Mouse (Mus musculus) spleen, postnatal 10 days (tissue): ENCODE results near the gene 3110040M04Rik.
A peak's percentile ranks its signal among the peaks of the same experiment; 100 is the strongest.
"Not testable (repeated sequence)": the region's sequence is repeated elsewhere in the genome, so short reads cannot be mapped to it uniquely, and the experiment has no call there.

Source experiments
- DNase-seq, 2 experiments: peaks; one replicate each; pipeline ENCODE4 v3.0.0; 2021 to 2022; ENCODE audit warnings: low spot score in 2 of 2

3110040M04Rik gene

DNA sequence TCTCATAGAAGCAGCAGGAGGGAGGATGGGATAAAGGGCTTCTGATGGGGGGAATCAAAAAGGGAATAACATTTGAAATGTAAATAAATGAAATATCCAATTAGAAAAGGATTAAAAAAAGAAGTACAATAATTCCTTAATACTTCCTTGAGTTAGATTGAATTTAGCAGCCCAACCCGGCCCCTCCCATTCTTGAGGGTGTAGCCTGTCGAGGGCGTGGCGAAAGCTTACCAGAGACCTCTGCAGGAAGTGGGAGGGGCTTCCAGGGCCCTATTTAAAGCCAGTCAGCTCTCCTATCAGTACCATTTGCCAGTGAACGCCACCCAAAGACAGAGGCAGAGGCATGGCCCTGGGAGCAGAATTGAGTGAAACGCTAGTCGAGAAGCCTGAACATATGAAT, 11.8 kb upstream of the 3110040M04Rik start, which contains the start of gene Gm8947:
TSS of gene Gm8947 (plus strand) at position 302 of the 400 bp plus-strand sequence.
- DNase-seq = not testable (repeated sequence)

DNA sequence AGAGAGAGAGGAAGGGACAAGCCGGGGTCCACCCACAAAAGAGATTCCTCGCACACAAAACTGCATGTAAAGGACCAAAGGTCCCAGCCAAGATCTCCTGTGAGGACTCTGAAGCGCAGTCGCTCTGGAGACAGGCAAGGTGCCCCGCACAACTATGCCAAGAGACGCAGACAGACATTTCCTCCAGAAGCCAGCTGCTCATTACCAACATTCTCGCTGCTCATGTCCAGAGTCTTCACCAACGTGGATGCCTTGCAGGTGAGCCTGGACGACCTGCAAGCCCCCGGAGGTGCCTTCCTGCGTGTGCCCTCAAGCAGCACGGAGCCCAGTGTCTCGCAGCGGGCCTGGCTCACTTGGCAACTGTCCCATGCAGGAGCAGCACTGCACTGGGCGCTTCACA, 11.2 kb upstream of the 3110040M04Rik start:
- not testable (repeated sequence) for DNase-seq

DNA sequence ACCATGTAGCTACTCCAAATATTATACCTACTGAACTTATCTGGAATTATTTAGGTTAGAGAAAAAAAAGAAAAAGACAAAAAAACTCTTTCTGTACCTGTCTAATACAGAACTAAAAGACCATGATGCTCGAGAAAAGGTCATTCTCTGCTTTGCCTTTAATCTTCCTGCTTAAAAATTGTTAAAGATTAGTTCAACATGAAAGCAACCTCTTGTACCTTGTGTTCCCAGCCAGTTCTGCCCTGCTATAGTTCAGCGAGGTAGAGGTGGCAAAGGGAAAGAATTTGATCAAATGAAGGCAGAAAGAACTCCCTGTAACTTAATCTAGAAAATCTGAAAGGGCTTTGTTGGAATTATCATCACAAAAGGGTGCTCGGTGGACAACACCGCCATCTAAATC, 7.9 kb upstream of the 3110040M04Rik start:
- not testable (repeated sequence) for DNase-seq

DNA sequence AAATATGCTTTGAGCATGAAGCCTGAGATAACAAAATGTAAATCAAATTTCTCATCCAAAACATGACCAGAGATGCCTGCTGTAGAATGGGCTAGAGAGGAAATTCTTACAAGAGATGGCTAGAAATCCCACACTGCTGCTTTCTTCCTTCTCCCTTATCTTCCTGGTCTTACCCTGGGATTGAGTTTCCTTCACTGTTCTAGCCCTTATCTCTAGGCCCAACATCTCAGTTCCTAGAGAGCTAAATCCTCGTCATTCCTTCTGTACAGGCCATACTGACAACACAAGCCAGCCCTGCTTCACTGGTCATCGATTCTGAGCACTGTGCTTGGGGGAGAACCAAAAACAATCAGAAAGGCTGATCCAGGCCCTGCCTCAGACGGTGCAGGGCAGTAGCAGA, 7.2 kb upstream of the 3110040M04Rik start:
- not testable (repeated sequence) for DNase-seq

DNA sequence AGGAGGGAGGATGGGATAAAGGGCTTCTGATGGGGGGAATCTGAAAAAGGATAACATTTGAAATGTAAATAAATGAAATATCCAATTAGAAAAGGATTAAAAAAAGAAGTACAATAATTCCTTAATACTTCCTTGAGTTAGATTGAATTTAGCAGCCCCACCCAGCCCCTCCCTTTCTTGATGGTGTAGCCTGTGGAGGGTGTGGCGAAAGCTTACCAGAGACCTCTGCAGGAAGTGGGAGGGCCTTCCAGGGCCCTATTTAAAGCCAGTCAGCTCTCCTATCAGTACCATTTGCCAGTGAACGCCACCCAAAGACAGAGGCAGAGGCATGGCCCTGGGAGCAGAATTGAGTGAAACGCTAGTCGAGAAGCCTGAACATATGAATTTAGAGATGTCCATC, 5.8 kb upstream of the 3110040M04Rik start, which contains the start of gene Gm47995:
TSS of gene Gm47995 (plus strand) at position 329 of the 400 bp plus-strand sequence.
- DNase-seq = peak in 1 of 2 experiments; percentile 40

DNA sequence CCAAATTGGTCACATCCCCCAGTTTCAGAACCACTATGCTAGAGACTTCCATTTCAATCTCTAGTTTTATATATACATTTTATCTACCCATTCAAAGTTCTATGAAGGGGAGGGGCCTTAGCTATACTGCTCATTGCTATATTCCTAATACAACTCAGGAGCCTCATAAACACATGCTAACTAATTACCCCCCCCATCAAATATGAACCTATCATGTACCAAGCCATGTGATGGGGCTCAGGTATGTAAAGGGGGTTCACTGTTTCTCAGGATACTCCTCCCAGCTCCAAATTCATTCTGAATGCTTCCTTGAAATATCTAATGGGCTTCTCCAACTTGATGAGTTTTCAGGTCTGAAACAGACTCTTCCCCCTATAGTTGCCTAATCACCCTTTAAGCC, 3.3 kb upstream of the 3110040M04Rik start:
- not testable (repeated sequence) for DNase-seq

DNA sequence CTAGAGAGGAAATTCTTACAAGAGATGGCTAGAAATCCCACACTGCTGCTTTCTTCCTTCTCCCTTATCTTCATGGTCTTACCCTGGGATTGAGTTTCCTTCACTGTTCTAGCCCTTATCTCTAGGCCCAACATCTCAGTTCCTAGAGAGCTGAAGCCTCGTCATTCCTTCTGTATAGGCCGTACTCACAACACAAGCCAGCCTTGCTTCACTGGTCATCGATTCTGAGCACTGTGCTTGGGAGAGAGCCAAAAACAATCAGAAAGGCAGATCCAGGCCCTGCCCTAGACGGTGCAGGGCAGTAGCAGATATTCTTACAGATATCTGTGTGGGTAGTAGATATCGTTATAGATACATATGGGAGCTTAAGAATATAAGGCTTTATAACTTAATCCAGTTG, 1.1 kb upstream of the 3110040M04Rik start:
- DNase-seq = not testable (repeated sequence)

DNA sequence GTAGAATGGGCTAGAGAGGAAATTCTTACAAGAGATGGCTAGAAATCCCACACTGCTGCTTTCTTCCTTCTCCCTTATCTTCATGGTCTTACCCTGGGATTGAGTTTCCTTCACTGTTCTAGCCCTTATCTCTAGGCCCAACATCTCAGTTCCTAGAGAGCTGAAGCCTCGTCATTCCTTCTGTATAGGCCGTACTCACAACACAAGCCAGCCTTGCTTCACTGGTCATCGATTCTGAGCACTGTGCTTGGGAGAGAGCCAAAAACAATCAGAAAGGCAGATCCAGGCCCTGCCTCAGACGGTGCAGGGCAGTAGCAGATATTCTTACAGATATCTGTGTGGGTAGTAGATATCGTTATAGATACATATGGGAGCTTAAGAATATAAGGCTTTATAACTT, 4.6 kb downstream of the 3110040M04Rik start:
- not testable (repeated sequence) for DNase-seq

DNA sequence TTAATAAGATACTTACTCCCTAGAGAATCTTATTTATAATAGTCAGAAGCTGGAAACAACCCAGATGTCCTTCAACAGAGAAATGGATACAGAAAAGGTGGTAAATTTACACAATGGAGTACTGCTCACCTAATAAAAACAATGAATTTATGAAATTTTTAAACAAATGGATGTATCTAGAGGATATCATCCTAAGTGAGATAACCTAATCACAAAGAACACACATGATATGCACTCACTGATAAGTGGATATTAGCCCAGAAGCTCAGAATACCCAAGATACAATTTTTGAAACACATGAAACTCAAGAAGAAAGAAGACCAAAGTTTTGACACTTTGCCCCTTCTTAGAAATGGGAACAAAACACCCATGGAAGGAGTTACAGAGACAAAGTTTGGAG, 5.0 kb downstream of the 3110040M04Rik start:
- not testable (repeated sequence) for DNase-seq

DNA sequence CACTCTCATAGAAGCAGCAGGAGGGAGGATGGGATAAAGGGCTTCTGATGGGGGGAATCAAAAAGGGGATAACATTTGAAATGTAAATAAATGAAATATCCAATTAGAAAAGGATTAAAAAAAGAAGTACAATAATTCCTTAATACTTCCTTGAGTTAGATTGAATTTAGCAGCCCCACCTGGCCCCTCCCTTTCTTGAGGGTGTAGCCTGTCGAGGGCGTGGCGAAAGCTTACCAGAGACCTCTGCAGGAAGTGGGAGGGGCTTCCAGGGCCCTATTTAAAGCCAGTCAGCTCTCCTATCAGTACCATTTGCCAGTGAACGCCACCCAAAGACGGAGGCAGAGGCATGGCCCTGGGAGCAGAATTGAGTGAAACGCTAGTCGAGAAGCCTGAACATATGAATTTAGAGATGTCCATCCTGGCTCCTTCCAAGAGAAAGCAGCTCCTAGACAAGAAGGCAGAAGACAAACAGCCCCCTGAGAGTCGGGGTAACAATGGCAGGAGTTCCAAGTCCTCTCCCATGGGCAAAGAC, 6.0 kb downstream of the 3110040M04Rik start, which contains the start of gene Gm47996:
TSS of gene Gm47996 (plus strand) at position 308 of the 532 bp plus-strand sequence.
- DNase-seq = peak; percentile 56 to 70

DNA sequence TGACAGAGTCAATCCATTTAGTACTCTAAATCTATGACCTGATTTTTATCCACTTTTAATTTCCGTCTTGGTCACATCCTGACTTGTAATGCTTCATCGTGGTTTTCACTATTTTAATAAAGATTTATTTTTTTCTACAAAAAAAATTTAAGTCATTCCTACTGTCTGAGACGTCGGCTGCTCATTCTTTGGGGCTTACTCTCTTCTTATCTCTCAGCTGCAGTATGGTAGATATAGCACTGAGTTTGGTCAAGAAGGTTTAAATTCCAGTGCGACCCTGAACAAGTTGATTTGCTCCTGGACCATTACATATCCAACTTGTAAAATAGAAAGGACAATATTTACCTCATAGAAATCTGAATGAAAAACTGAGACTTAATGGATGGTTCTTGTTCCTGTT, 7.7 kb downstream of the 3110040M04Rik start:
- not testable (repeated sequence) for DNase-seq

DNA sequence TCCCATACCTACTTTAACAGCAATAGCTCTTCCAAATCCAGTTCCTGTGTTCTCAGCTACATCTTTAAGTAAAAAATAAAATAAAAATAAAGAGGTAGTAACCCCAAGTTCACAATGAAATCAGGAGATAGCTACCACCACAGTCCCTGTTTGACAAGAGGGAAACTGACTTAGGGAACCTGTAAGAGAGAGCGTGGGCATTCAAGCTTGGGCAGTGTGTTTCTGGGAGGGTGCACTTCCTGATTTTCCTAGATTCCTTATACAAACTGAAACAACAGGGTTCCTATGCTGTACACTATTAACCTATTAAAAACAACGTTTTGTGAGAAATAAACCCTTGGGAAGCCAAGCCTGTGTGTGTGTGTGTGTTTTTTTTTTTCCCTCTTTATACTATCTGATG, 10.9 kb downstream of the 3110040M04Rik start:
- no peak for DNase-seq

DNA sequence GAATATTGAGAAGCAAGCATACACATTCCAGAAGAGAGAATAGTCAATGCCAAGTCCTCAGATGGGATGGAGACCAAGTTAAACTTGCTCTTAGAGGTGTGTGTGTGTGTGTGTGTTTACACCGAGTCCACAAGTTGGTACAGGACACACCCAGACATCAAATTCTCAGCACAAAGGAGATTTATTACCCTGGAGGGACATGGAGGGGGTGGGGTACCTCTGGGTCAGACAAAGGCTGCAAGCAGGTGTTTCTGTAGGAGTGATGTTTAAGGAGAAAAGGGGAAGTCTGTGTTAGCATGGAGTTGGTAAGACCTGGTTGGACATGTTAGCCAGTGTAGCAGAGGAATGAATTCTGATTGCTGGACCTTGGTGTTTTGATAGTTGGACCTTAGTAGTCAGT, 12.1 kb downstream of the 3110040M04Rik start:
- no peak for DNase-seq

DNA sequence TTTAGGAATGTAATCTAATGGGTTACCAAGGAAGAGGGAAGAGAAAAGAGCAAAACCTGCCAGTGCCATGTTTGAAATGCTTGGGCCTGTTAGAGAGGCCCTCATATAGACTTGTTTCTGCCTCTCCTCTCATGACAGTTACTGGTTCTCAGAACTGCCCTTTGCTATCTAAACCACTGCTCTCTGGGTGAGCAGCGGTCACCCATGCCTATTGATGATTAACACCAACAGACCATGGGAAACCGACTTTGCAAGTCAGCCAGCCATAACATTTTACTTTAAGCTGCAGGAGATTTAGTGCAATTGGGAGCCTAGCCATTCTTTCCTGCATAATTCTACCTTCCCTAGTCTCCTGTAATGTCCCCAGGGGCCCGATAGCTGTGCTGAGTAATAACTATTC, 12.5 kb downstream of the 3110040M04Rik start:
- DNase-seq = no peak

DNA sequence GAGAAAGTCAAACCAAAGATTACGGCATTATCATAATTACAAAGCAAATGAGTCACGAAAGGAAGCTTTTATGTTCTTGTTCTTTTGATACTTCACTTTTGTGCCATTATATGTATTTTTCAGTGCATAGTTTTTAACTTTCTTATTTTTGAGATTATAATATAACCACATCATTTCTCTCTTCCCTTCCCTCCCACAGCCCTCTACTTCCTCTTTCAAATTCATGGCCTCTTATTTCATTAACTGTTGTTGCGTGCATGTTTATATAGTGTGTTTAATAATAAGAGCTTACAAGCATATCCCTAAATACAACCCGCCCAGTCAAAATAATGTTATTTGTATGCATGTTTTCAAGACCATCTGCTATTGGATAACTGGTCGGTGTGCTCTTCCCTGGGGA, 15.1 kb downstream of the 3110040M04Rik start:
- DNase-seq = no peak

DNA sequence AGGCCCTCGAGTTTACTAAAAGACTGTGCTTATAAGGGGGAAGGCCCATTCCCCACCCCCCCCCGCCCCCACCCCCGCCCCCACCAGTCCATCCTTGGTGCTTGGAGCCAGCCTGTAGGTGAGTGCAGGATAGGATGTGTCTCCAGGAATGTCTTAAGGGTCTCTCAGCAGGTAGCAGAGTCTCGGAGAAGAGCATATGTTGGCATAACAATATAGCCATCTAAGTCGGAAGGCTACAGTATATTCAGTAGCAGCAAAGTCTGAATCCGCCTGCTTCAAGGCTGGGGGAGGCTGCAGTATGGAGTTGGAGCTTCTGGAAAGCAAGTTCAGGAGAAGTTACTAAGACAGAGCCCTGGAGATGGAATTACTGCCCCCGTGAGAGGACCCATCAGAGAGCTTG, 16.2 kb downstream of the 3110040M04Rik start:
- no peak for DNase-seq

DNA sequence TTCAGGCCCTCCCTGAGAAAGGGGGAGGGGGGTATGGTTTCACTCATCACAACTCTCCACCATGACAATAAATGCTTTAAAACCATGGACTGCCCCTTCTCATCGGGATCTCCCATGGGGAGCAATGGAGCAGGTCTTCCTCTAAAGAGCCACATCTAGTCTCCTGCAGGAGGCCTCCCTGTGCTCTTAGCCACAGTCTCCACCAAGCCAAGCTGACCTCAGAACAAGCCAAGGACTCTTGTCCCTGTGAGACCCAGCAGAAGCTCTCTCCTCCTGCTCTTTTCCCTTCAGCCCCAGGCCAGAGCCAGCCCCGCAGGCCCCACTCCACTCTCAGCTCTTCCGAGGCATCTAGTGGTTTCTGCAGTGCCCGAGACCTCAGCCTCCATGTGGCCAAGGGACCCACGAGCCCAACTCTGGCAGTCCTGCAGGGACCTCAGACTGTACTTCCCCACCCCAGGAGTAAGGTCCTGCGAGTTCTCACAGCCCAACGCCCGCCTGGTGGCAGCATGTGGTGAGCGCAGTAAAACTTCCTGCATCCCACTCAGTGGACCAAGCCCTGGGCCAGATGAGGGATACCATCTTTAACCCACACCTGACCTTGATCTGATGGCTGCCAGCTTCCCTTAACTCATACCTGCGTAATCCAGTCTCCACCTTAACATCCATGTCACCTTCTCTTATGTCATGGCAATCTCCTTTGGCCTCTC, 18.8 kb downstream of the 3110040M04Rik start:
- no peak for DNase-seq

DNA sequence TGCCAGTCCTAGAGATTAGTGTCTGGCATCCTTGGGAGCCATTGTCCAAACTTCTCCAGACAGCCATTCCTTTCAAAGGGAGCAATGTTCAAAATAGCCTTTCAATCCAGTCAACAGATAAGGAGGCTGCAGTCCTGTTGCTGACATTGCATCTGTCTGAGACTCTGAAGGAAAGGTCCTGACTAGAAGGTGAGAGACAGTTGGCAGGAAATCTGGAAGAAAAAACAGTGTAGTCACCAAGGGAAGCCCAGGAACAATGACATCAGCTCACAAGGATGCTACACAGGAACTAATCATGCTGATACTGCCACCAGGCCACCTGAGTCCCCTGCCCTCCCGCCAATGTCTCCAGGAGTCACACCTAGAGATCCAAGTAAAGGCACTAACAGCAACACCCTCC, 19.5 kb downstream of the 3110040M04Rik start:
- DNase-seq = no peak

DNA sequence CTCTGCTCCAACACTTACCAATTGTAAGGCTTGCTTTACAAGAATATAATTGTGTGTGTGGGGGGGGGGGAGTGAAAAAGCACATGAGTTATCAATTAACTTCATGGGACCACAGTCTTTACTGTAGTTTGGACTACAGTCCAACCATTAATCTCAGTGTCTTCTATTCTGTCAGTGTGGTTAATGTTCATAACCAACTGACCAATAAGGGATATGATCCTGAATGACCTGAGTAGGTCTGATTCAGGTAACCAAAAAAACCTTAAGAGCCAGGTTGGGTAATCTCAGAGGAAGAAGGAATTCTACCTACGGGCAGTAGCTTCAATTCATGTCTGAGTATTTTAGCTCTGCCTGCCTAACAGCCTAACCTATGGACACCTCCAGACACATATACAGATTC, 20.6 kb downstream of the 3110040M04Rik start:
- no peak for DNase-seq

DNA sequence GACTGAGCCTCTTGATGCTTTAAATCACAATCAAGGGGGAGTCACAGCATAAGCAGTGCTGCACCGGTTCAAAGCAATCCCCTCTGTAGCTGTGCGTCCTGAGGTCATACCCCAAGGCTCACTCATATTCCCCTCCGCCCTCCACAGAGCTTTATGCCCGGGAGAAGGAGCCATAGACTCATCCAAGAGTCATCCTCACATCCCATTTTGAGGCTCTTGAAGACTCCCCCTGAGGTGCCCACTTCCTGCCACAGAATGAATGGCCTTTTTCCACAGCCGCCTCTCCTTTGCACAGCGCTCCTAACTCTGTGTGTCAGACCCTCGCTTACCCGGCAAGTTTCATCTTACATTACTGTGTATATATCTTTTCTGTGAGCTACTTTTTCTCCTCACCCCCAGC, 23.6 kb downstream of the 3110040M04Rik start:
- no peak for DNase-seq

DNA sequence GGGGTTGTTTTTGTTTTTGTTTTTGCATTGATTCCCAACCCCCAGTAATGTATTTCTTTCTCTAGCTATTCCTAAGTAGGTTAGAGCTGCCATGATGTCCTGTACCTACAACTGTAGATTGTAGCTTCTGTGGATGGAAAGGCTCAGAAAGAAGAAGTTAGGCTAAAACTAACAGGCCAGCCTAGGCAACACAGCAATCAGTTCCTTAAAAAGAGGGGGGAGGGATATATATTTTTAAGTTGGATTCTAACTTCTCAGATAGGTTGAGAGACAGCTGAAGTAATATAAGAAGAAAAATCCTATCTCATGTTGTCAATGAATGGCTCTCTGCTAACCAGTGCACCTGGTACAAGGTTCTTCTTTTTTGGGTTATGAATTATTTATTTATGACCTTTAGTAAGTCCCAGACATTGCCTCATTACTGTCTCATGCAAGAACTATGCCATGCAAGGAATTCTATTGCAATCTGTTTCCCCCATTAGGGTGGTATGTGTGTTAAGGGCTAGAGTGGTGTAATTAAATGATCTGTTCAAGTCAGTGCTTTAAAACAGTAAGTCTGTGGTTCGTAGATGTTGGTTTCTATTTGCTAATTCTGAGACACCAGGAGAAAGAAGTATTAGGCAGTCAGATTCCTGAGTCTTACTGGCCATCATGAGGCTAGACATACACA, 24.5 kb downstream of the 3110040M04Rik start:
- DNase-seq = no peak

DNA sequence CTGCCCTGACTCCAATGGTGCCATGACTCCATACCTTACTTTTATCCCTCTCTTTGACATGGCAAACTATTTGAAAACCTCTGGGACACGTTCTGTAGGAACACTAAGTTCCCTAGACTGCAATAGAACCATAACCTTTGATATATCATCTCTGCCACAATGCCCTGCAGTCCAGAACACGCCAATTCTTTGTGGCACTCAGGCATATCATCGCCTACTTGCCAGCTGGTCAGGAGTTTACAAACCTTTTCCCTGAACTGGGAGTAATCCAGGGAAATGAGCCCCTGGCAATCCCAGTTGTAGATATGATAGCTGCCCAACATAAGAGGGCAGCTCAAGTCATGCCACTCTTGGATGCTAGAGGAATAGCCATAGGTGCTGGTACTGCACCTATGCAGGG, 28.4 kb downstream of the 3110040M04Rik start:
- no peak for DNase-seq

DNA sequence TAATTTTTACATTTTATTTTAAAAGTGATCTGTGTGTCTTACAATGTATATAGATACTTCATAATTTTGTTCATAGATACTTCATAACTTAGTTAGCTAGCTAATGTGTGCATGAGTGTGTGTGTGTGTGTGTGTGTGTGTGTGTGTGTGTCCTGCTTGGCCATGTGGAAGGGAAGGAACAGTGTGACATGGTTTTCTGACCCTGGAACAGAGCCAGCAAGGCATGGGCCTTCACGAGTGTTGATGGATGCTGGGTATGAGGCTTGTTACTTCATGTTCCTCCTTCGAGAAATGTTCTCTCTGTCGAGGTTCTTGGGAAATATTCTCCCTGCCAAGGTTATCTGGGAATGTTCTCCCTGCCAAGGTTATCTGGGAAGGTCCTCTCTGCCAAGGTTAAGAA, 29.8 kb downstream of the 3110040M04Rik start:
- no peak for DNase-seq
